Mouse (Mus musculus) embryonic stem cell, embryonic (primary cell): ENCODE measurements around the gene Tob1.

ENCODE experiments used
- CTCF ChIA-PET, 4 experiments: fragments of 300-600 bp in 2 of 4; fragments of 350-600 bp in 2 of 4; sonication (Branson Sonifier 250); formaldehyde crosslinking; loops; one replicate each; lab custom pipeline; 2022; ENCODE audit warnings: inconsistent platforms in 2 of 4; lab: Charles Lee
- POLR2A ChIA-PET, 4 experiments: fragments of 300-600 bp in 2 of 4; fragments of 350-600 bp in 2 of 4; sonication (Branson Sonifier 250); formaldehyde crosslinking; loops; one replicate each; lab custom pipeline; 2022; ENCODE audit warnings: antibody characterized with exemption in 4 of 4, inconsistent platforms in 1 of 4; lab: Charles Lee

Tob1 gene

DNA sequence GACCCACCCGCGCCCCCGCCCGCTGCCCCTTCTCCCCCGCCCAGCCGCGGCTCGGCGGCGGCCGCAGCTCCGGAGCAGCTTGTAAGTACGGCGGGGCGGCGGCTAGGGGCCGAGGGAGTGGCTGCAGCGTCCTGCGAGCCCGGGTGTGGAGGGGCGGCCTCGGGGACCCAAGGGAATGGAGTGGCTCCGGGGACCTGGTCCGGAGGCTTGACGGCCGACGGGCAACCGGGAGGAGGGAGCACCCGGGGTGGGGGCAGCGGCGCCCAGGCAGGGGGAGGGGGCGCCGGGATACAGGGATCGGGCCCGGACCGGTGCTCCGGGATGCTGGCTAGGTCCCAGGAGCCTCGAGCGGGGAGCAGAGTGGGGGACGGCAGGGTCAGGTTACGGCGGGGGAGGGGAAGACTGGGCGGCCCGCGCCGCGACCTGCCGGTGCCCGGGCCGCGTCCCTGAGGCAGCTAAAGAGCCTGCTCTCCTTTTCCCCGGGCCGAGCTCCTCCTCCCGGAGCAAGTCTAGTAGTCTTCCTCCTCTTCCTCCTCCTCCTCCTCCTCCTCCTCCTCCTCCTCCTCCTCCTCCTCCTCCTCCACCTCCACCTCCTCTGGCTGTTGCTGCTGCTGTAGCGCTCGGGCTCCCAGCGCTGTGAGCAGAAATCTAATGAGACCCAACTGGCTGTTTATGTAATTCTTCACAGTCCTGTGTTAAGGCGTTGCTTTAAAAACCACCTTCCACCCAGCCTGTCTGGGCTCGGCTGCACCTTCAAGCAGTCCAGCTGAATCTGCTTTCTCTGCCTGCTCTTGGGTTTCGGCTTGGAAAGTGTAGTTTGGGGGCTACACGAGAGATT is 616 bp downstream of the Tob1 start:
- ChIA-PET CTCF (interaction anchor here (0.5 to 2.4 kb wide), 21 partner anchors 14 to 417 kb away, joined by 3 to 29 read pairs (median 4); partner anchors contain the start of gene Spata20 (in 2 of the 4)), POLR2A (interaction anchor here (0.5 to 16.3 kb wide), 222 partner anchors 10 to 1500 kb away, joined by 3 to 805 read pairs (median 5); partner anchors contain the start of genes Gm20390 (in 3 of the 4), Nme1 (in 3 of the 4), Wfikkn2 (in 3 of the 4) and Ankrd40 (in 2 of the 4))

DNA sequence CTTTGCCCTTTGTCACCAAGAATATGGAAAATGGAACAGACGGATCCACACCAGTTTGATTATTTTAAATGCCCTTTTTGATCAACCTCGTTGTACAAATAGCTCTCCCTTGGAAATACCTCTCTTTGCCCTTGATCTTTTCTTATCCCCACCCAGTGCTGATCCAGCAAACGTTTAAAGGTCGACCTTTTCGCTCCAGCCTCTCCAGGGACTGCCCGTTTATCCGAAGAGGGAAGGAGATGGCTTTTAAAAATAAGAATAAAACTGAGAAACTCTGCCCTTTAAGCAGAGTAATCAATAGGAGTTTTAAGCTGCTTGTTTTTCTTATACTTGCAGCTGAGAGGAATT is 1.2 kb downstream of the Tob1 start:
- POLR2A ChIA-PET, result interaction anchor here (0.6 to 16.3 kb wide), 68 partner anchors 11 to 390 kb away, joined by 3 to 805 read pairs (median 18); partner anchors contain the start of genes Ankrd40 (in 1 of the 4), Luc7l3 (in 1 of the 4), Spata20 (in 1 of the 4) and Wfikkn2 (in 1 of the 4)

DNA sequence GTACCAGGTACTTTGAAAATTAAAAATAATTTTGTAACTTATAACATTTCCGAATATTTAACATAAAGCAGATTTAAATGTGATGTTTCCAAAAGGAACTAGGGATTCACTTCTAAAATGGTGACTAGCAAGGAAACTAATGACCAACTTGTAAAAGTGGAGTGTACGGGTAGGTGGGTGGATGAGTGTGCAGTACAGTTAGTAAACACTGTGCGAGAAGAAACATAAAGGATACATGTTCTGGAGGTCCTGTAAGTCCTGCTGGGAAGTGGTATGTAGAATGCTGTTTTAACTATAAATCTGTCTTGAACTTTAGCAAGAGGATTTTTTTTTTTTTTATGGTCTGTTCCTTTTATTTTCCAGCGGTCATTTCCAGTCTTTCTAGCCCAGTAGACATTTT is 1.7 kb downstream of the Tob1 start:
- POLR2A ChIA-PET, result interaction anchor here (0.6 to 16.3 kb wide), 48 partner anchors 12 to 514 kb away, joined by 3 to 805 read pairs (median 18); partner anchors contain the start of gene Ankrd40 (in 1 of the 4)

More for the DNA sequence above, 1.2 kb downstream of the Tob1 start:
- CTCF ChIA-PET, result interaction anchor here in 2 of 4 experiments (0.6 to 2.4 kb wide), 4 partner anchors 27 to 273 kb away, joined by 3 to 29 read pairs (median 8); partner anchors contain the start of gene Spata20 (in 1 of the 2)

DNA sequence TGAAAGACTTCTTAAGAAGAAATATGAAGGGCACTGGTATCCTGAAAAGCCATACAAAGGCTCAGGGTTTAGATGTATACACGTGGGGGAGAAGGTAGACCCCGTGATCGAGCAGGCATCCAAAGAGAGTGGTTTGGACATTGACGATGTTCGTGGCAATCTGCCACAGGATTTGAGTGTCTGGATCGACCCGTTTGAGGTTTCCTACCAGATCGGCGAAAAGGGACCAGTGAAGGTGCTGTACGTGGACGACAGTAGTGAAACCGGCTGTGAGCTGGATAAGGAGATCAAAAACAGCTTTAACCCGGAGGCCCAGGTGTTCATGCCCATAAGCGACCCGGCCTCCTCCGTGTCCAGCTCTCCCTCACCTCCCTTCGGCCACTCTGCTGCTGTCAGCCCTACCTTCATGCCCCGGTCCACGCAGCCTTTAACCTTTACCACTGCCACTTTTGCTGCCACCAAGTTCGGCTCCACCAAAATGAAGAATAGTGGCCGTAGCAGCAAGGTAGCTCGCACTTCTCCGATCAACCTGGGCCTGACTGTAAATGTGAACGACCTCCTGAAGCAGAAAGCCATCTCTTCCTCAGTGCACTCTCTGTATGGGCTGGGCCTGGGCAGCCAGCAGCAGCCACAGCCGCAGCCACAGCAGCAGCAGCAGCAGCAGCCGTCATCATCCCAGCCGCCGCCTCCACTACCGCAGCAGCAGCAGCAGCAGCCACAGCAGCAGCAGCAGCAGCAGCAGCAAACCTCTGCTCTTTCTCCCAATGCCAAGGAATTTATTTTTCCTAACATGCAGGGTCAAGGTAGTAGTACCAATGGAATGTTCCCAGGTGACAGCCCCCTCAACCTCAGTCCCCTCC is 2.7 kb downstream of the Tob1 start:
- POLR2A ChIA-PET, result interaction anchor here (0.6 to 16.3 kb wide), 36 partner anchors 9 to 513 kb away, joined by 3 to 805 read pairs (median 4); partner anchors contain the start of gene Ankrd40 (in 1 of the 4)
- CTCF ChIA-PET, result interaction anchor here (0.8 to 1.9 kb wide), 6 partner anchors 12 to 81 kb away, joined by 3 to 10 read pairs (median 5); no protein-coding TSS in a partner anchor

More for the DNA sequence above, 1.7 kb downstream of the Tob1 start:
- CTCF ChIA-PET, result interaction anchor here in 2 of 4 experiments (0.6 to 1.3 kb wide), 4 partner anchors 15 to 273 kb away, joined by 3 to 10 read pairs (median 4); partner anchors contain the start of gene Spata20 (in 1 of the 2)

DNA sequence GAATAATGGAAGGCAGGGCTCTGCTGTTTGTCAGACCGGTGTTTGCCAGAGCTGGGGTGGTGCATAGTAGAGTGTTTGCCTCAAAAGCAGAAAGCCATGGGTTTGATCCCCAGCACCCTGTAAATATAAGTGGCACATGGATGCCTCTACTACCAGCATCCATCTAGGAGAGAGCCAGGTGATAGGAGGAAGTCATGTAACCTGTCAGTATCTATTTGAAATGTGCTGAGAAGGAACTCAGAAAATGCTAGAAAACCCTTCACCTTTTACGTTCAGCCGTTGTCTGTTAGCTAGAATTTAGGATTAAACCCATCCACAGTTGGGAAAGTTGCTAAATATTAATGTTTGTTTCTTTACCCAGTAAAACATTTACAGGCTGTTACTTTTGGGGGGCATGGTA is 4.3 kb downstream of the Tob1 start:
- POLR2A ChIA-PET, result interaction anchor here in 3 of 4 experiments (0.5 to 16.3 kb wide), 18 partner anchors 10 to 483 kb away, joined by 3 to 805 read pairs (median 4); no protein-coding TSS in a partner anchor
- CTCF ChIA-PET, result interaction anchor here in 2 of 4 experiments (2.0 to 2.6 kb wide), 2 partner anchors 10 to 11 kb away, joined by 8 to 11 read pairs; no protein-coding TSS in a partner anchor

DNA sequence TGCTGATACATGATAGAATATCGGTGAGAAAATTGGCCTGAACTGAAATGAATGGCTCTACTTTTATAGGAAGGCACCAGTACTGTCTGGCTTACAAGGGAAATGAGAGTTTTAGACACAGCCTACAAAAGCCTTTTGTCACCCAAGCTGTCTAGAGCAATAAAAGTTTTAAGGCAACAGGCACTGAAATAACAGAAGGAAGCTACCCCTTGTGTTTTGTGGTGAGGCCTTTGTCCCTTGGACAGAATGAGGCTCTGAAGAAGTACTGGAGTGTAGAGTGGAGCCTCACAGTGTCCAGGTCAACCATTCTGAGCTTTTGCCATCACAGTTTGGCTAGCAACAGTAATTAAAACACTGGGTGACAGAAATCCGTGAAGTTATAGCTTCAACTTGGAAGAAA is 5.0 kb downstream of the Tob1 start:
- ChIA-PET POLR2A (interaction anchor here in 3 of 4 experiments (0.5 to 16.3 kb wide), 31 partner anchors 9 to 482 kb away, joined by 3 to 805 read pairs (median 4); no protein-coding TSS in a partner anchor), CTCF (interaction anchor here in 2 of 4 experiments (0.8 to 2.6 kb wide), 5 partner anchors 10 to 88 kb away, joined by 3 to 11 read pairs (median 6); no protein-coding TSS in a partner anchor)

DNA sequence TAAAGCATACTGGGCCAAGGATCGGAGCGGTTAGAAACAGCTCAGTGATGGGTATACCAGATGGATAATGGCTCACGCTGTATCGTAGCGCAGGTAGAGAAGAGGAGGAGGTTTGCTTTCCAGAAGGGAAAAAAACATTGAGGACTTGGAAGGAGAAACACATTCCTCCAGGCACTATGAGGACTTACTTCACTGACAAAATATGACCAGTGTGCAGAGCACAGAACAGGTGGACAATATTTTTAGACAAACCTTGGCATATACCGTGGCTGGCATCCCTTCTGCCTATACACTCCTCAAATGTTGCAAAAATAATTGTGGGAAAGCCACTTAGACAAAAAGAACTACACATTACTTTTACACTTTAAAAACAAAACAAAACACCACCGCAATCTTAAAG is 10.0 kb downstream of the Tob1 start:
- CTCF ChIA-PET, result interaction anchor here in 1 of 4 experiments (1.4 kb wide), 1 partner anchor 88 kb away, joined by 5 read pairs; no protein-coding TSS in a partner anchor
- POLR2A ChIA-PET, result interaction anchor here (0.6 to 15.4 kb wide), 8 partner anchors 8 to 980 kb away, joined by 3 to 280 read pairs (median 6); partner anchors contain the start of gene Tob1 (in 3 of the 4)

DNA sequence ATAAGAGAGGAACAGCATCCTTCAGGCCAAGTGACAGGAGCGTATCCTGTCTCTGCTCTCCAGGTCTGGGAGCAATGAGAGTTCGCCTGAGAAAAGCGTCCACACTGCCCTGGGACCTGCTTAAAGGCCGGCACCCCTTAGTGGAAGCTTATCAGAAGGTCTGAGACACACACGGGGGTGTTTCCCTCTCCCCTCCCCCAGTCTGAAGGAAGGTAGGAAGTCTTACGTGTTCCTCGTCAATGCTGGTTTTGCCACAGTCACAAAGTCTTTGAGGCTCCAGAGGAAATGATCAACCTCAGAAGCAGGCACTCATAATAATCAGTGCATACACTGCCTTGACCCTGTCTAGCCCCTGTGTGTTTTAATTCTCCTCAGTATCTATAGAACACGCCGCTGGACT is 12.3 kb downstream of the Tob1 start:
- POLR2A ChIA-PET, result interaction anchor here (0.6 to 15.4 kb wide), 7 partner anchors 8 to 76 kb away, joined by 3 to 280 read pairs (median 4); partner anchors contain the start of gene Tob1 (in 4 of the 4)

DNA sequence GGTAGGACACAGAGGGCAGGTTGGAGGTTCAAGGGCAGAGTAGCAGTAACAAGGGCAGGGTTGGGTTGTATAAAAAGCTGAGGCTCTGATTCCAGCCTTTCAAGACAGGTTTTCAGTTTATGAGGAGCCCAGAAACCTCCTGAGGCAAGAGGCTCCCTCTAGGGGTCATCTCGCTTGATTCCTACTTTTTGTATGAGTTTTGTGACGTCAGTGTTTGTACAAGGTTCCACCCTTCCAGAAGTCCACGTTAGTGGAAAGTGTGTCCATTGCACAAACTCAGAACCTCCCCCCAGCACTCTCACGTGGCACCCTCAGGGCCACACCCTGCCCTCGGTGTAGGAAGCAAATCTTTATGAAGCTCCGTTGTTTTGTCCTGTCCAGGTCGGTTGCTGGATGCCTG is 14.7 kb downstream of the Tob1 start:
- CTCF ChIA-PET, result interaction anchor here (0.5 to 3.2 kb wide), 29 partner anchors 9 to 405 kb away, joined by 3 to 19 read pairs (median 5); partner anchors contain the start of gene Tob1 (in 2 of the 4)

More for the DNA sequence above, 12.3 kb downstream of the Tob1 start:
- CTCF ChIA-PET, result interaction anchor here in 2 of 4 experiments (0.7 to 1.6 kb wide), 2 partner anchors 90 to 137 kb away, joined by 3 to 4 read pairs; no protein-coding TSS in a partner anchor

DNA sequence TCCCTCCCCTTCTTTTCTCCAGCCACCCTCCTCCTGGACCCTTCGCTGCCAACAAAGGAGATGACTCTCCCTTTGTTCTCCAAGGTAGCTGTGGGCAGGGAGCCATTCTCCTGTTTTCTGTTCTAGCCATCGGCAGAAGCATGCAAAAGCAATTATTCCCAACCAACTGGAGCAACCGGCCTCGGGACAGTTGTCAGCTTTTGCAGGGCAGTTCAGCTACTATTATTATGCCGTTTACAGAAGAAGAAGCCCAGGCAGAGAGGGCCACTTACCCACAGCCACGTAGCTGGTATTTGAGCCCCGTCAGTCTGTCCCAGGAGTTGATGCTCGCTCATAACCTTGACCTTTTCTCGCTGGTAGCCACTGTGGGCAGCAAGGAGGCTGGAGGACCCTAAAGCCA is 17.2 kb downstream of the Tob1 start:
- CTCF ChIA-PET, result interaction anchor here (0.6 to 1.7 kb wide), 9 partner anchors 15 to 320 kb away, joined by 3 to 7 read pairs (median 3); no protein-coding TSS in a partner anchor
- POLR2A ChIA-PET, result interaction anchor here (0.5 to 15.4 kb wide), 13 partner anchors 8 to 414 kb away, joined by 3 to 280 read pairs (median 5); partner anchors contain the start of genes Tob1 (in 3 of the 4) and Wfikkn2 (in 1 of the 4)

More for the DNA sequence above, 14.7 kb downstream of the Tob1 start:
- POLR2A ChIA-PET, result interaction anchor here (0.6 to 15.4 kb wide), 40 partner anchors 8 to 327 kb away, joined by 3 to 280 read pairs (median 4); partner anchors contain the start of genes Tob1 (in 4 of the 4) and Ankrd40 (in 1 of the 4)

DNA sequence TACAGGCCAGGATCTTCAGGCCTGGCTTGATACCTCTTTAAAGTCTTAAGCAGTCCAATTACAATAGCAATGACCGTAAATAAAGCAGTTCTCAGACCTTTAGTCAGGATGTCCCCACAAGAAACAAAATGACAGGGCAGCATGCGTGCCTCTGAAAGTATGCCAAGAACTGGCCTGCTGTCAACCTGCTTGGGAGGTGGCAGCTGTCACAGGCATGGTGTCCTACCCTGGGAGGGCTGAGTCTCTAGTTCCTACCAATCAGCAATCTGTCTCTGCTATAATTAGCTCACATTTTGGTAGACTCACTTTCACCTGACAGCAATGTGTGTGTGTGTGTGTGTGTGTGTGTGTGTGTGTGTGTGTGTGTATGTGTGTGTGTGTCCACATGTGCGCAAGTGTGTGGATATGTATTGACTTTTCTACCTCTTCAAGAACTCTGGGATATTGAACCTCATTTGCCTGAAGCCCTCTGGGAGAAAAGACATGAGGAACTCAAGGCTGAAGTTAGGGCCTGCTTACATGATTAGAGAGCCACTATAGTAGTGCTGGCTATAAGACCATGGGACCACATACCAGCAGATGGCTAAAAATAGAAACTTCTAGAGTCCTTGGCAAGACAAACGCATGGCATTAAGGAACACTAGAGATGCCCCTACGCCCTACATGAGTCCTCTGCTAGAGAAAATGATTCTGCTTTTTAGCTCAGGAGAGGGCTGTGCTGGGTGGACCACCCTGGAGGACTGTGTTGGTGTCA is 18.1 kb downstream of the Tob1 start:
- POLR2A ChIA-PET, result interaction anchor here in 3 of 4 experiments (0.6 to 15.4 kb wide), 8 partner anchors 13 to 437 kb away, joined by 3 to 280 read pairs (median 4); partner anchors contain the start of genes Tob1 (in 2 of the 3) and Abcc3 (in 1 of the 3)
- CTCF ChIA-PET, result interaction anchor here (0.6 to 1.7 kb wide), 4 partner anchors 47 to 101 kb away, joined by 3 to 8 read pairs (median 4); no protein-coding TSS in a partner anchor

DNA sequence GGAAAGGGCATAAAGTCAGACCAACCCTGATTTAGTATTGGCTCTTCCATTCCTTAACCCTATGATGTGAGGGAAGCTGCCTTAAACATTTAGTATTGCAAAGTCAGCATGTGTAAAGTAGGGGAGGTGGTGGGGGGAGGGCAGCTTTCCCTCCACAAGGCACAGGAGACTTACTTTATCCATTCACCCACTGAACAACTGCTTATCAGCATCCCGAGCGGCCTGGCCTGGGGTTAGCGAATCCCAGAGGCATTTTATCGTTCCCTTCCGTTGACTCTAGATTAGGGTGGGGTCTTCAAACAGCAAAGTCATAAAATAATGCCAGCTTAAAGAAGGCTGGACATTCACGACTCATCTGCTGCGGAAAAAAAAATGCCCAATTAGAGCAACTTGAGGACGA is 19.0 kb downstream of the Tob1 start:
- POLR2A ChIA-PET, result interaction anchor here in 3 of 4 experiments (0.9 to 15.4 kb wide), 5 partner anchors 9 to 18 kb away, joined by 3 to 280 read pairs (median 5); partner anchors contain the start of gene Tob1 (in 2 of the 3)

DNA sequence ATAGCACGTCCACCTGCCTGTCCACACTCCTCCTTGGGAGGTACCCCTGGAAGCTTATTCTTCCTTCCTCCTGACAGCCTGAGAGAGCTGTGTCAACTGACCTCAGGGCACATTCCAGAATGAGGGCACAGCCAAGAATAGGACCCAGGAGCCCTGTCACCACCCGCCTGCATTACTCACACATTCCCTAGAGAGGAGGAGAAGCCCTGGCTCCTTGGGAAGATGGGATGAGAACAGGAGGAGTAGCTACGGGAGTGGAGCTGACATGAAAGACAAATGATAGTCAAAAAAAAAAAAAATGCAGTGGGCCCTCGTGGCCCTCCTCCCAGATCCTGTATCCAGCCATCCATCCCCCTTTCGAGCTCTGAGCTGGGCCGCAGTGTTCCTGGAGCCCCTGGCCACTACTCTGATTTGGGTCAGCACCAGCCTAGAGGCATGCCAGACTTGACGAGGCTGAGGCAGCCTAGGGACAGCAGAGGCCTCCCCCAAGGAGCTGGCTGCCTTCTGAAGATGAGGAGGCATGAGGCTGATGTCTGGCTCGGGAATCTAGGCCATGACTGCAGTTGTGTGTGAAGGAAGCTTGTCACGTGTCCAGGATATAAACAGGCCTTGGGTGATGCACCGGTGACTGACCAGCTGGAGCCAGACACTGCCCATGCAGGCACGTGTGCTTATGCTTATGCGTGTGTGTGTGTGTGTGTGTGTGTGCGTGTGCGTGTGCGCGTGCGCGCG is 20.7 kb downstream of the Tob1 start:
- POLR2A ChIA-PET, result interaction anchor here (0.5 to 15.4 kb wide), 24 partner anchors 8 to 759 kb away, joined by 3 to 280 read pairs (median 4); partner anchors contain the start of genes Tob1 (in 4 of the 4), Ankrd40 (in 1 of the 4) and Ppp1r9b (in 1 of the 4)
- CTCF ChIA-PET, result interaction anchor here in 2 of 4 experiments (0.9 to 1.6 kb wide), 5 partner anchors 21 to 254 kb away, joined by 3 to 4 read pairs (median 3); partner anchors contain the start of gene Spata20 (in 1 of the 2)

More for the DNA sequence above, 19.0 kb downstream of the Tob1 start:
- CTCF ChIA-PET, result interaction anchor here in 2 of 4 experiments (1.3 to 1.4 kb wide), 2 partner anchors 97 to 143 kb away, joined by 3 to 4 read pairs; no protein-coding TSS in a partner anchor

DNA sequence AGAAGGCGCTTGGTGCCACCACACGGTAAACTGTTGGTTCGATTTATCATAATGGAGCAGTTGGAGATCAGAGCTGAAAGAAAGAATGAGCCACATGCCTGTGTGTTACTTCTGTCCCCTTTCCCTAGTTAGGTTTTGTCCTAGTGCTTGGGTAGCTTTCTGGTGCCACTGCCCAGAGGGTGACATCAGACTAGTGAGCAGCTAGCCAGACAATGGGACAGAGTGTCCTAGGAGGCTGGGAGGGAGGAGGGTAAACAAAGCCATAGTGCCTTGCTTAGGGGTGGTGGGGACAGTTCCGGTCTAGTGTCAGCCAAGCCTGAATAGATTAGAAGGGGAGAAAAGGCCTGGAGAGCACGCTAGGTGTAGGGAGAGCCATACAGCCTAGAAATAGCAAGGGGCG is 22.2 kb downstream of the Tob1 start:
- ChIA-PET POLR2A (interaction anchor here in 3 of 4 experiments (0.7 to 15.4 kb wide), 9 partner anchors 8 to 105 kb away, joined by 3 to 280 read pairs (median 4); partner anchors contain the start of gene Tob1 (in 2 of the 3)), CTCF (interaction anchor here in 1 of 4 experiments (1.1 to 3.5 kb wide), 2 partner anchors 26 to 100 kb away, joined by 3 to 19 read pairs; no protein-coding TSS in a partner anchor)
